Mouse (Mus musculus) CH12.LX (cell line): ENCODE results near the gene Appbp2.

ENCODE experiments used
- CHD2 ChIP-seq: IDR thresholded peaks from 2 replicates; pipeline ENCODE4 v1.6.1; 2011; ENCODE audit warnings: low read length, improper control_type of control experiment
- CTCF ChIP-seq, 2 experiments: IDR thresholded peaks in 1 of 2; conservative IDR thresholded peaks in 1 of 2; 2 replicates each; pipeline ENCODE4 v1.5.1; 2011 to 2012; ENCODE audit warnings: low read depth in 2 of 2, low read length in 2 of 2, improper control_type of control experiment in 1 of 2, inconsistent platforms in 1 of 2, mild to moderate bottlenecking in 1 of 2, moderate library complexity in 1 of 2
- EP300 ChIP-seq: IDR thresholded peaks from 2 replicates; pipeline ENCODE4 v1.6.1; 2011; ENCODE audit warnings: low read length, improper control_type of control experiment
- JUN ChIP-seq: IDR thresholded peaks from 2 replicates; pipeline ENCODE4 v1.6.1; 2011; ENCODE audit warnings: low read depth, mild to moderate bottlenecking, low read length, improper control_type of control experiment, moderate library complexity; ENCODE audit not compliant: insufficient read depth
- MAX ChIP-seq: IDR thresholded peaks from 2 replicates; pipeline ENCODE4 v1.6.1; 2011; ENCODE audit warnings: low read length, improper control_type of control experiment
- NELFE ChIP-seq: IDR thresholded peaks from 2 replicates; pipeline ENCODE4 v1.6.1; 2011; ENCODE audit warnings: low read depth, low read length, improper control_type of control experiment
- PAX5 ChIP-seq: IDR thresholded peaks from 2 replicates; pipeline ENCODE4 v1.6.1; 2012; ENCODE audit warnings: low read length, inconsistent platforms, mixed read lengths
- POLR2A ChIP-seq: IDR thresholded peaks from 2 replicates; pipeline ENCODE4 v1.6.1; 2011; ENCODE audit warnings: low read depth, mild to moderate bottlenecking, improper control_type of control experiment, low read length
- RCOR1 ChIP-seq: conservative IDR thresholded peaks from 2 replicates; pipeline ENCODE4 v1.6.1; 2012; ENCODE audit warnings: low read depth, mild to moderate bottlenecking, inconsistent platforms, low read length, improper control_type of control experiment
- TBP ChIP-seq: conservative IDR thresholded peaks from 2 replicates; pipeline ENCODE4 v1.6.1; 2011; ENCODE audit warnings: low read depth, low read length, improper control_type of control experiment

GRCm38 (mm10) chr11:85194206-85194605, 40.7 kb downstream of the Appbp2 start:
- no peak for TF ChIP-seq RCOR1
- TF ChIP-seq NELFE: no peak
- TF ChIP-seq TBP: no peak
- TF ChIP-seq CTCF (conservative IDR thresholded peaks at IDR 0.05 in 1 of 2, IDR thresholded peaks at IDR 0.05 in 1 of 2; ENCODE audit: low read depth in 2 of 2, low read length in 2 of 2): no peak
- TF ChIP-seq JUN: no peak
- TF ChIP-seq CHD2: no peak
- no peak for TF ChIP-seq PAX5
- TF ChIP-seq EP300: no peak
- TF ChIP-seq MAX: no peak
- TF ChIP-seq POLR2A: no peak
